Mouse (Mus musculus) megakaryocyte, embryonic 14.5 days (primary cell): ENCODE measurements around the gene Kcnb1.

Source experiments
- FLI1 ChIP-seq: IDR thresholded peaks from 2 replicates; pipeline ENCODE4 v1.6.1; 2012; ENCODE audit warnings: low read length, inconsistent platforms, mixed read lengths
- GATA1 ChIP-seq: IDR thresholded peaks from 3 replicates; pipeline ENCODE4 v1.6.1; 2012; ENCODE audit warnings: mixed read lengths, low read length, inconsistent platforms, borderline replicate concordance

DNA sequence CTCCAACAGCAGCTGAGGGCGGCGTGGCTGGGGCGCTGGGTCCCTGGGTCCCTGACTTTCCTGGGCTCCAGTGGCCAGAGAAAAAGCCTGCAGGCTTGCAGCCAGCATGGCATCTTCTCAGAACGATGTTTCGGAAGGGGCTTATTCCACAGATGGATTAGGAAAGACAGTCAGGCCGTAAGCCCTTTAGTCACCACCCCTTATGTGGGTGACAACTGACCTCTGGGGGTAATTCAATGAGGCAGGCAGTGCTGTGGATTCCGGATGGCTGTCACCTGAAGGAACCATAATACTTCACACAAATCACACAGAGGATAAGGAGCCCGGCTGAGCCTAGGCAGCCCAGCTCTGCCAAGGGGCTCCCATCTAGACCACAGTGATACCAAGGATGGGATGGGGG is 8.9 kb downstream of the Kcnb1 start:
- TF ChIP-seq FLI1 (no peak), GATA1 (no peak)
